Mouse (Mus musculus): ENCODE results near the gene Igfbp7.

GRCm38 (mm10) chr5:77307821-77308553 is 99.9 kb downstream of the Igfbp7 start:
- no peak for TF ChIP-seq GATA1 (IDR thresholded peaks at IDR 0.05; ENCODE audit: low read length)
- TF ChIP-seq TAL1 (IDR thresholded peaks at IDR 0.05; ENCODE audit: low read length): no peak
